Mouse (Mus musculus): ENCODE measurements around the gene Pxylp1. TPM values are rescaled to one million over a fixed set of nuclear protein-coding genes. Genes with fewer than 3 reads are reported as not detected.

Pxylp1 gene
- total RNA-seq, 2 experiments from 2014 or later, result 15.4 to 16.3 TPM

DNA sequence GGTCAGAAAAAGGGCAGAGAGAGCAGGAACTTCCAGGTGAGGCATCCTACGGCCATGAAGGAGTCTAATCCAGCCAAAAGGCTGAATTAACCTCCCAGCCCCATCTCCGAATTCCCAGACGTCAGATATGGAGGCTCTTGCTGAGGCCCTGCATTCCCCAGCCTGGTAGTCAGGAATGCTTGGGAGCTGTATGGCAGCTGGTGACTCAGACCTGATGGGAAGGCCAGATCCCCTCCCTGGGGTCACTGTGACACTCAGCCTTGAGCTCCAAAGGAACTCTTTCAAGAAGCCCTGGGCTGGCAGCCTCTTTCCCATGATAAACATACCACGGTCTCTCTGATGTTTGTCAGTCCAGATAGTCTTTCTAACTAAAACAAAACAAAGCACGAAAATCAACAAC lies 109.2 kb downstream of the Pxylp1 start:
- no peak for DNase-seq (ENCODE audit: extremely low spot score in 1 of 2, low spot score in 1 of 2)

DNA sequence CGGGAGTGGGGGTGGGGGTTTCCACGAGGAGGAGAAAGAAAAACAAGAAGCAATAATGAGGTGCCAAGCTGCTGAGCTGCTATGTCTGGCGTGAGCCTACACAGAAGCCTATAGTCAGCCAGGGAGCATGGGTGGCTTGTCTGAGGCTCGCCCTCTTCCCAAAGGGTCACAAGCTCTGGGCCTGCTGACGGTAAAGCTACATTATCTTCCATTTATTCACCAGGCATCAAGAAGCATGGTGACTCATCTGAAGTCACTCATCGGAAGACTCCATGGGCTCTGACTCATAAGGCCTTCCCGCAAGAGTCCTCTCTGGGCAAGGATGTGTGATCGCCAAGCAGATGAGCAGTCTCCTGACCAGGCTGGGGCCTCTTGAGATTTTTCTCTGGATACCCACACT lies 110.4 kb downstream of the Pxylp1 start:
- no peak for DNase-seq (ENCODE audit: extremely low spot score in 1 of 2, low spot score in 1 of 2)

Other genes starting within 250 kb of the Pxylp1 start
- gene Zbtb38, start 139.8 kb downstream of the Pxylp1 start, total RNA-seq (2021), result 10 to 100 TPM; 53.0 to 54.6 TPM
- 1 to 10 TPM; 5.1 to 6.1 TPM for gene Spsb4, start 126.2 kb upstream of the Pxylp1 start, total RNA-seq (2021)
- 10 to 100 TPM; 65.2 to 89.2 TPM for gene Slc25a36, start 218.5 kb upstream of the Pxylp1 start, total RNA-seq (2021)